Mouse (Mus musculus): ENCODE measurements around the gene Pms2. TPM values are rescaled to one million over a fixed set of nuclear protein-coding genes. Genes with fewer than 3 reads are reported as not detected.

The Pms2 gene
- total RNA-seq, 2 experiments from 2014 or later = 11.0 to 15.4 TPM

GRCm38 (mm10) chr5:143931863-143932580 is 22.3 kb downstream of the Pms2 start:
- DNase-seq (ENCODE audit: low spot score in 2 of 2) = no peak

GRCm38 (mm10) chr5:143932831-143933230 is 23.1 kb downstream of the Pms2 start, which contains the start of gene Rsph10b:
Gene Rsph10b (plus strand): TSS chr5:143933035.
- DNase-seq (ENCODE audit: low spot score in 2 of 2) = no peak

- no peak for DNase-seq (ENCODE audit: low spot score in 2 of 2)
These were observed 23.6 kb downstream of the Pms2 start for GRCm38 (mm10) chr5:143933414-143933813.

- no peak for DNase-seq (ENCODE audit: low spot score in 2 of 2)
These were observed 24.1 kb downstream of the Pms2 start for GRCm38 (mm10) chr5:143933875-143934274.

GRCm38 (mm10) chr5:143936156-143936555 is 26.4 kb downstream of the Pms2 start:
- no peak for DNase-seq (ENCODE audit: low spot score in 2 of 2)

- no peak for DNase-seq (ENCODE audit: low spot score in 2 of 2)
These were observed 31.8 kb downstream of the Pms2 start for GRCm38 (mm10) chr5:143941588-143941987.

- no peak for DNase-seq (ENCODE audit: low spot score in 2 of 2)
These were observed 33.7 kb downstream of the Pms2 start for GRCm38 (mm10) chr5:143943231-143944125.

GRCm38 (mm10) chr5:143948361-143948760 is 38.6 kb downstream of the Pms2 start:
- DNase-seq (ENCODE audit: low spot score in 2 of 2) = no peak

- DNase-seq (ENCODE audit: low spot score in 2 of 2) = no peak
These were observed 40.3 kb downstream of the Pms2 start for GRCm38 (mm10) chr5:143950016-143950415.

- DNase-seq (ENCODE audit: low spot score in 2 of 2) = no peak
These were observed 47.3 kb downstream of the Pms2 start for GRCm38 (mm10) chr5:143957101-143957500.

GRCm38 (mm10) chr5:143959551-143959950 is 49.8 kb downstream of the Pms2 start:
- no peak for DNase-seq (ENCODE audit: low spot score in 2 of 2)

- DNase-seq (ENCODE audit: low spot score in 2 of 2) = no peak
These were observed 51.4 kb downstream of the Pms2 start for GRCm38 (mm10) chr5:143961176-143961575.

- no peak for DNase-seq (ENCODE audit: low spot score in 2 of 2)
These were observed 56.0 kb downstream of the Pms2 start for GRCm38 (mm10) chr5:143965586-143966345.

- no peak for DNase-seq (ENCODE audit: low spot score in 2 of 2)
These were observed 56.9 kb downstream of the Pms2 start for GRCm38 (mm10) chr5:143966671-143967070.

GRCm38 (mm10) chr5:143972628-143973027 is 62.9 kb downstream of the Pms2 start:
- DNase-seq (ENCODE audit: low spot score in 2 of 2) = no peak

GRCm38 (mm10) chr5:143974931-143975630 is 65.3 kb downstream of the Pms2 start:
- peak; percentile 46 to 66 for DNase-seq (ENCODE audit: low spot score in 2 of 2)

- no peak for DNase-seq (ENCODE audit: low spot score in 2 of 2)
These were observed 65.8 kb downstream of the Pms2 start for GRCm38 (mm10) chr5:143975631-143975933.

- no peak for DNase-seq (ENCODE audit: low spot score in 2 of 2)
These were observed 66.5 kb downstream of the Pms2 start for GRCm38 (mm10) chr5:143976232-143976631.

GRCm38 (mm10) chr5:143976726-143977431 is 67.1 kb downstream of the Pms2 start:
- no peak for DNase-seq (ENCODE audit: low spot score in 2 of 2)

GRCm38 (mm10) chr5:143980858-143981257 is 71.1 kb downstream of the Pms2 start:
- DNase-seq (ENCODE audit: low spot score in 2 of 2) = no peak

All from gastrocnemius, postnatal 4 days (tissue).